Mouse (Mus musculus) ES-E14 (cell line): ENCODE data around the gene Tfdp2.

Experiments used
- CHD2 ChIP-seq: IDR thresholded peaks from 2 replicates; pipeline ENCODE4 v1.6.1; 2014; ENCODE audit warnings: mild to moderate bottlenecking, low read depth, low read length, inconsistent platforms
- MAFK ChIP-seq: IDR thresholded peaks from 2 replicates; pipeline ENCODE4 v1.6.1; 2014; ENCODE audit warnings: mild to moderate bottlenecking, low read depth, low read length, inconsistent platforms; ENCODE audit not compliant: insufficient read depth
- ZC3H11A ChIP-seq: IDR thresholded peaks from 2 replicates; pipeline ENCODE4 v1.6.1; 2012; ENCODE audit warnings: low read depth, mild to moderate bottlenecking, inconsistent platforms, low read length, borderline replicate concordance

- TF ChIP-seq ZC3H11A (no peak), CHD2 (no peak), MAFK (no peak)
Measured at GRCm38 (mm10) chr9:96228285-96228684, 32.2 kb downstream of the Tfdp2 start.
